Mouse (Mus musculus): ENCODE data around the gene Cavin1. TPM values are rescaled to one million over a fixed set of nuclear protein-coding genes. Genes with fewer than 3 reads are reported as not detected.
"Not testable (repeated sequence)": the region's sequence is repeated elsewhere in the genome, so short reads cannot be mapped to it uniquely, and the experiment has no call there.

Gene Cavin1
- 100 to 1,000 TPM; 192 to 214 TPM for total RNA-seq (2021)
- long read RNA-seq, experiment 1, transcript Cavin1-201 (2 exons, 3,491 nt): major isoform, 12 of 49 reads
- long read RNA-seq, experiment 1, partial matches to known transcripts: 0 of 49 reads
- long read RNA-seq, experiment 1, other reads (novel, unspliced or antisense): 34 of 49 reads
- long read RNA-seq, experiment 2, transcript Cavin1-202 (2 exons, 658 nt): major isoform, 7 of 36 reads
- long read RNA-seq, experiment 2, partial matches to known transcripts: 0 of 36 reads
- long read RNA-seq, experiment 2, other reads (novel, unspliced or antisense): 25 of 36 reads

- peak; percentile 99 to 100 for DNase-seq
Measured at GRCm38 (mm10) chr11:100970557-100970937, at the start of gene Cavin1. Cavin1 (minus strand) TSS chr11:100970887.

- no peak for DNase-seq
Measured at GRCm38 (mm10) chr11:101011641-101012040, 41.0 kb upstream of the Cavin1 start.

- peak; percentile 22 to 55 for DNase-seq
Measured at GRCm38 (mm10) chr11:101009888-101010784, 39.4 kb upstream of the Cavin1 start.

GRCm38 (mm10) chr11:101009046-101009887 is 38.6 kb upstream of the Cavin1 start, which contains the start of gene Atp6v0a1:
Atp6v0a1 (plus strand) TSS chr11:101009452.
- DNase-seq: peak; percentile 98 to 99

- DNase-seq: peak; percentile 73 to 85
Measured at GRCm38 (mm10) chr11:101008206-101009045, 37.7 kb upstream of the Cavin1 start.

- DNase-seq: no peak
Measured at GRCm38 (mm10) chr11:101003025-101003685, 32.5 kb upstream of the Cavin1 start.

GRCm38 (mm10) chr11:101001875-101002552 is 31.3 kb upstream of the Cavin1 start:
- not testable (repeated sequence) for DNase-seq

GRCm38 (mm10) chr11:100999254-100999653 is 28.6 kb upstream of the Cavin1 start:
- no peak for DNase-seq

GRCm38 (mm10) chr11:100998836-100999235 is 28.1 kb upstream of the Cavin1 start:
- no peak for DNase-seq

GRCm38 (mm10) chr11:100996501-100996900 is 25.8 kb upstream of the Cavin1 start:
- no peak for DNase-seq

- DNase-seq: no peak
Measured at GRCm38 (mm10) chr11:100994655-100995054, 24.0 kb upstream of the Cavin1 start.

GRCm38 (mm10) chr11:100994233-100994632 is 23.5 kb upstream of the Cavin1 start:
- no peak for DNase-seq

GRCm38 (mm10) chr11:100993437-100993836 is 22.8 kb upstream of the Cavin1 start:
- no peak for DNase-seq

GRCm38 (mm10) chr11:100991027-100991534 is 20.4 kb upstream of the Cavin1 start:
- no peak for DNase-seq

GRCm38 (mm10) chr11:100989666-100990065 is 19.0 kb upstream of the Cavin1 start:
- no peak for DNase-seq

- DNase-seq: no peak
Measured at GRCm38 (mm10) chr11:100988674-100989073, 18.0 kb upstream of the Cavin1 start.

- no peak for DNase-seq
Measured at GRCm38 (mm10) chr11:100985607-100986006, 14.9 kb upstream of the Cavin1 start.

- DNase-seq: no peak
Measured at GRCm38 (mm10) chr11:100983778-100984131, 13.1 kb upstream of the Cavin1 start.

GRCm38 (mm10) chr11:100983125-100983777 is 12.6 kb upstream of the Cavin1 start:
- peak; percentile 83 to 95 for DNase-seq

Measured in heart, adult 18-20 months (tissue).